Mouse (Mus musculus) spleen, adult 2 months (tissue): ENCODE measurements around the gene Syt7.

Experiments
- CTCF ChIP-seq: fragments of 200-500 bp; IDR thresholded peaks from 2 replicates; pipeline ENCODE4 v1.5.1; 2011; ENCODE audit warnings: mild to moderate bottlenecking, inconsistent platforms; ENCODE audit not compliant: insufficient read depth, insufficient read length, insufficient replicate concordance; ENCODE audit errors: extremely low read depth
- POLR2A ChIP-seq: fragments of 200-500 bp; IDR thresholded peaks from 2 replicates; pipeline ENCODE4 v1.6.1; 2011; ENCODE audit warnings: low read depth, low read length, inconsistent platforms

GRCm38 (mm10) chr19:10433879-10434540 is 45.1 kb downstream of the Syt7 start:
- TF ChIP-seq CTCF (no peak), POLR2A (no peak)
